ENCODE assay signal across 9 mouse cellular contexts in the genomic region with DNA sequence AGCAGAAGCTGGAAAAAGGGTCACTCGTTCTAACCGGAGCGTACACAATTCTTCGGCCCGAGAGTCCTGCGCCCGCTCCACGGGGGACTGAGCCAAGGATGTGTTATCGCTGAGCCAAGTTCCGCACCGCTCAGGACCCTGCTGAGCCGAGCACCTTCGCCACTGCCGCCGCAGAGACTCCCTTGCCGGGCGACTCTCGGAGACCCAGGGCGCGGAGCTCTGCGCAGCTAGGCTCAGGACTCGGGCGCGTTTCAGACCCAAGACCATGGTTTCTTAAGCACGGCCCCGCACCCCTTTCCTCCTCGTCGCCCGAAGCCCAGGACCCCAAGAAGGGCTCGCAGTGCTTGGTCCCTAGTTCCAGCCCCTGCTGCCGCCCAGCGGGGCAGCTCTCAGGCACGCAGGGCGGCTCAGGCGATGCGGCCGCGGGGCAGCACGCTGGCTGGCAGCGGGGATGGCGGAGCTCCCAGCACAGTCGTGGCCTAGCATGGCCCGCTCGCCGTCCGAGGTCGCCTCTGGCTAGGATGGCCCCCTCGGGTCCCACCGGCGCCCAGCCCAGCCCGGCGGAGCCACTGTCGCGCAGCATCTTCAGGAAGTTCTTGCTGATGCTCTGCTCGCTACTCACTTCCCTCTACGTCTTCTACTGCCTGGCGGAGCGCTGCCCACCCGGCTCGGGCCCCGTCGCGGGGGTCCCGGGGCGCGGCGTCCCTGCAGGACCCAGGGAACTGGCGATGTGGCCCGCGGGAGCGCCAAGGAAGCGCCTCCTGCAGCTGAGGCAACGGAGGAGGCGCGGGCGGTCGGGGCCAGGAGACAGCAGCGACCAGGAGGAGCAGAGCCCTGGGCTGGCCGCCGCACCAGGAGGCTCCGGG. TPM values are rescaled to one million over a fixed set of nuclear protein-coding genes. Genes with fewer than 3 reads are reported as not detected.
A peak's percentile ranks its signal among the peaks of the same experiment; 100 is the strongest.
DNase-seq lines count a peak whose midpoint lies in the region; ATAC-seq and TF ChIP-seq lines count a peak whose summit lies in the region.
"Had no signal": no experiment of that assay in that cellular context is flagged by ENCODE, and none has a peak within 500 bp of the region (broad histone marks: within the 10 kb centered on the region; RNA-seq: fewer than 3 reads in every experiment).

No protein-coding gene starts in this region.

- peak overlapping the region; percentile 95 for H3ac ChIP-seq in myocyte (ENCODE audit: control insufficient read depth, insufficient read length)

- H3K4me2 ChIP-seq in intestine, embryonic 15.5 days (replicated peaks) = peak overlapping the region; percentile 99
- H3K4me2 ChIP-seq in liver, embryonic 13.5 days = peak overlapping the region; percentile 72
- peak overlapping the region; percentile 98 for H3K4me2 ChIP-seq in myocyte (ENCODE audit: low read depth)

- H3K36me3 ChIP-seq in intestine, embryonic 15.5 days = no peaks in the 10 kb centered on the region
- H3K36me3 ChIP-seq in liver, embryonic 13.5 days = no peaks in the 10 kb centered on the region
- no peaks in the 10 kb centered on the region for H3K36me3 ChIP-seq in myocyte (ENCODE audit: control insufficient read depth, insufficient read depth)

- H3K4me1 ChIP-seq in cortical plate, adult 2 months (ENCODE audit: control insufficient read depth, insufficient read depth, low read length) = no peaks in the 10 kb centered on the region
- H3K4me1 ChIP-seq in intestine, embryonic 15.5 days (replicated peaks) = peaks cover 4% of the 10 kb centered on the region
- H3K4me1 ChIP-seq in liver, embryonic 13.5 days (replicated peaks) = peaks cover 14% of the 10 kb centered on the region

- peaks cover 14% of the 10 kb centered on the region for H3K27me3 ChIP-seq in intestine, embryonic 15.5 days (replicated peaks)
- peaks cover 45% of the 10 kb centered on the region for H3K27me3 ChIP-seq in liver, embryonic 13.5 days
- no peaks in the 10 kb centered on the region for H3K27me3 ChIP-seq in myocyte (ENCODE audit: control insufficient read depth, insufficient read depth, insufficient read length)

- H3K9ac ChIP-seq in intestine, embryonic 15.5 days = peak overlapping the region; percentile 63
- peak overlapping the region; percentile 55 for H3K9ac ChIP-seq in liver, embryonic 13.5 days

- H3K9me3 ChIP-seq in intestine, embryonic 15.5 days = no peaks in the 10 kb centered on the region
- no peaks in the 10 kb centered on the region for H3K9me3 ChIP-seq in liver, embryonic 13.5 days (replicated peaks)

- peak; percentile 78 for ATAC-seq in intestine, embryonic 15.5 days
- ATAC-seq in liver, embryonic 13.5 days (ENCODE audit: low read depth) = peak; percentile 41

- H3K27ac ChIP-seq in cortical plate, adult 2 months (ENCODE audit: insufficient read depth, low read length) = no peak overlapping the region
- peak overlapping the region; percentile 71 for H3K27ac ChIP-seq in intestine, embryonic 15.5 days
- no peak overlapping the region for H3K27ac ChIP-seq in liver, embryonic 13.5 days

- H3K4me3 ChIP-seq in cortical plate, adult 2 months (ENCODE audit: insufficient read depth, low read length) = peak overlapping the region; percentile 49
- H3K4me3 ChIP-seq in intestine, embryonic 15.5 days (replicated peaks) = peak overlapping the region; percentile 55
- H3K4me3 ChIP-seq in liver, embryonic 13.5 days (replicated peaks) = peak overlapping the region; percentile 54
- peak overlapping the region; percentile 57 for H3K4me3 ChIP-seq in myocyte

- TF ChIP-seq POLR2A in cortical plate, adult 2 months (IDR thresholded peaks at IDR 0.05; ENCODE audit: extremely low read depth, insufficient read depth, low read length) = no peak
- peak; percentile 27 for TF ChIP-seq POLR2A in myocyte (IDR thresholded peaks at IDR 0.05; ENCODE audit: insufficient read length, low read depth)

- under 1% methylated on average over 81 of the region's 81 CpGs for WGBS in intestine, embryonic 15.5 days
- WGBS in liver, embryonic 13.5 days (ENCODE audit: insufficient replicate concordance) = 1% methylated on average over 80 of the region's 81 CpGs

- DNase-seq in heart, adult 18-20 months = peak; percentile 28 to 47
- DNase-seq in heart, adult 9 months (ENCODE audit: low spot score in 2 of 2) = no peak
- DNase-seq in gastrocnemius, postnatal 25 days = peak; percentile 28
- no peak for DNase-seq in liver, embryonic 13.5 days
- peak; percentile 7 for DNase-seq in urinary bladder, postnatal 14 days (ENCODE audit: low spot score)

- peaks cover 10% of the 10 kb centered on the region for H3K79me2 ChIP-seq in myocyte (ENCODE audit: control insufficient read depth, insufficient read depth)

- TF ChIP-seq CTCF in cortical plate, adult 2 months (IDR thresholded peaks at IDR 0.05; ENCODE audit: extremely low read depth, insufficient read depth, low read length) = no peak

TF ChIP-seq in myocyte, 11 proteins besides CTCF, POLR2A, EP300 and RAD21:
- TF ChIP-seq USF1 (IDR thresholded peaks at IDR 0.05; ENCODE audit: low read depth) (no peak), SRF (IDR thresholded peaks at IDR 0.05; ENCODE audit: control insufficient read depth, insufficient read length, low read depth) (peak; percentile 36)

RNA-seq across cellular contexts. Expression of a gene that starts 0.6 kb away (rescaled TPM):
- under 1 TPM; 0.27 to 0.59 TPM for total RNA-seq in heart, adult 18-20 months (2021)
- 0.76 and 0.96 TPM in 2 replicates for polyA plus RNA-seq in cortical plate, adult 2 months (2012; rRNA removed)
- under 1 TPM; 0.21 to 0.49 TPM for total RNA-seq in gastrocnemius, postnatal 25 days (2021)
- polyA plus RNA-seq in intestine, embryonic 15.5 days (2015; fragmentation: Nextera tagmentation; extraction: Ambion mirVana) = 1.1 TPM in 2 replicates
- 0.14 and 0.17 TPM in 2 replicates for polyA plus RNA-seq in liver, embryonic 13.5 days (2015; fragmentation: Nextera tagmentation; extraction: Ambion mirVana)
- 1.8 TPM for polyA plus RNA-seq in myocyte (2012; fragmentation: generic; extraction: Trizol)
- total RNA-seq: MEL had no signal

RNA-seq across cellular contexts. Expression of a gene that starts 0.7 kb away (rescaled TPM):
- not detected for total RNA-seq in heart, adult 18-20 months (2021)
- polyA plus RNA-seq in cortical plate, adult 2 months (2012; rRNA removed) = 0.50 and 0.85 TPM in 2 replicates
- not detected for total RNA-seq in gastrocnemius, postnatal 25 days (2021)
- 0.81 and 0.90 TPM in 2 replicates for polyA plus RNA-seq in intestine, embryonic 15.5 days (2015; fragmentation: Nextera tagmentation; extraction: Ambion mirVana)
- polyA plus RNA-seq in liver, embryonic 13.5 days (2015; fragmentation: Nextera tagmentation; extraction: Ambion mirVana) = 0.09 and 0.20 TPM in 2 replicates
- polyA plus RNA-seq in myocyte (2012; fragmentation: generic; extraction: Trizol) = 0.66 TPM
- total RNA-seq: MEL had no signal

Comparison
In these comparisons a context has a peak if more than half of its experiments do, and no peak if none do; other contexts are left out.
1. DNase-seq: peak in heart, adult 18-20 months (2 of 2), gastrocnemius, postnatal 25 days (single experiment) and urinary bladder, postnatal 14 days (single experiment); none in heart, adult 9 months (0 of 2) and liver, embryonic 13.5 days (single experiment).
2. Peak in every context shown above with its lines, with median percentiles within 50 percentile points of each other: H3K4me3 ChIP-seq and H3K4me2 ChIP-seq.